Mouse (Mus musculus) olfactory bulb, adult 2 months (tissue): ENCODE data around the gene Ttll5.

Experiments
- CTCF ChIP-seq: fragments of 200-500 bp; IDR thresholded peaks from 2 replicates; pipeline ENCODE4 v1.5.1; 2012; ENCODE audit warnings: low read depth, mild to moderate bottlenecking, low read length, moderate library complexity; ENCODE audit not compliant: insufficient read depth
- POLR2A ChIP-seq: fragments of 200-500 bp; IDR thresholded peaks from 2 replicates; pipeline ENCODE4 v1.6.1; 2012; ENCODE audit warnings: mild to moderate bottlenecking, low read depth, low read length, moderate library complexity; ENCODE audit not compliant: insufficient read depth

GRCm38 (mm10) chr12:85825361-85825760 is 902 bp downstream of the Ttll5 start:
- TF ChIP-seq POLR2A (no peak), CTCF (no peak)
